Mouse (Mus musculus) lung, embryonic 16.5 days (tissue): Measurements from ENCODE around the gene Slc19a2. TPM values are rescaled to one million over a fixed set of nuclear protein-coding genes. Genes with fewer than 3 reads are reported as not detected.

Source experiments
- ATAC-seq: fragments of 200-750 bp; cut with Nextera tagmentation; 2 replicates; pipeline ENCODE4 v1.8.0; 2017; ENCODE audit warnings: low read depth, mild to moderate bottlenecking, moderate library complexity
- H3K27ac ChIP-seq: fragments of 300-500 bp; sonication (generic); 2 replicates; pipeline ENCODE4 v1.5.1; 2014; ENCODE audit warnings: mild to moderate bottlenecking, control low read depth, low read length
- H3K27me3 ChIP-seq: fragments of 300-500 bp; sonication (generic); 2 replicates; pipeline ENCODE4 v1.6.1; 2014; ENCODE audit warnings: low read depth, low read length, mixed read lengths; ENCODE audit not compliant: control insufficient read depth, insufficient read depth
- H3K36me3 ChIP-seq: fragments of 300-500 bp; sonication (generic); 2 replicates; pipeline ENCODE4 v1.6.1; 2014; ENCODE audit warnings: low read length; ENCODE audit not compliant: control insufficient read depth, insufficient read depth
- H3K4me1 ChIP-seq: fragments of 300-500 bp; sonication (generic); replicated peaks from 2 replicates; pipeline ENCODE4 v1.6.1; 2014; ENCODE audit warnings: low read length, mixed read lengths; ENCODE audit not compliant: control insufficient read depth, insufficient read depth
- H3K4me2 ChIP-seq: fragments of 300-500 bp; sonication (generic); 2 replicates; pipeline ENCODE4 v1.6.1; 2014; ENCODE audit warnings: low read depth, low read length, control low read depth
- H3K4me3 ChIP-seq: fragments of 300-500 bp; sonication (generic); 2 replicates; pipeline ENCODE4 v1.5.1; 2014; ENCODE audit warnings: mild to moderate bottlenecking, low read length, control low read depth
- H3K9ac ChIP-seq: fragments of 300-500 bp; sonication (generic); 2 replicates; pipeline ENCODE4 v1.6.1; 2014; ENCODE audit warnings: low read length, control low read depth
- H3K9me3 ChIP-seq: fragments of 300-500 bp; sonication (generic); 2 replicates; pipeline ENCODE4 v1.6.1; 2016; ENCODE audit warnings: low read length; ENCODE audit not compliant: control insufficient read depth
- WGBS: fragments of 180-500 bp; shearing (Covaris S2); extraction: QIAGEN DNeasy Blood & Tissue Kit; methylation state at CpG from one replicate; pipeline ENCODE4 v1.1.7; 2014; 5-methylcytosine and 5-hydroxymethylcytosine counted together
- polyA plus RNA-seq: library from polyadenylated mRNA; unstranded; fragments of >200 nt; fragmentation: Nextera tagmentation; extraction: Ambion mirVana; gene quantifications from 2 replicates; pipeline ENCODE4 v1.2.1, GENCODE M21; 2015

Slc19a2 gene
- polyA plus RNA-seq, 1 experiment from 2014 or later = 7.2 TPM

DNA sequence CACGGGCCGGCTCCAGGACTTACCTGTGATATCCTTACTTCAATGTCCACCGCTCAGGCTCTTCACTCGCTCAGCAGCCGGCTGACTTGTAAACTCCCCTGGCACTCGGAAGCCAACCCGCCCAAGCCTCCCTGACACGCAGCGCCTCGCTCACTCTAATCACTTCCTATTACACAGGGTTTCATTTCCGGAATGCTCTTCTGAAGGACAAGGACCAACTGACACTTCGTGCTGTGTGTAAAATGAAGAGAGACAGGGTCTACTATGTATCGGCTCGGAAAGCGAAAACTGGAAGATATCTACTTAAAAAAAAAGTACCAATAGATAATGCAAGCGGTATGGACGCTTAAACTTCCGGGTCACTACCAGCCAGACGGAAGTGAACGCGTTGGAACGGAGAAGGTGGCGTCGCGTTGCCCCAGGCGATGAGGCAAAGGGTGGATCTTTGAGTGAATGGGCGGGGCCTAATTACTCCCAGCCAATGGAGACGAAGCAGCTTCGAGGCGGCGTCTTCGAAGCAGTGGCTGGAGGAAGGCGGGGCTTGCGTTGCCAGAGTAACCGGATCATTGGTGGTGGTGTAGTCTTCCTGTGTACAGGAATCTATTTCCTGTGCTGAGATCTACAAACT is 58.4 kb downstream of the Slc19a2 start, which contains the start of gene Blzf1:
TSS of gene Blzf1 (minus strand) at position 366 of the 628 bp plus-strand sequence.
- Histone ChIP-seq H3K27me3 (no peaks in the 10 kb centered on the region), H3K36me3 (peaks cover 15% of the 10 kb centered on the region), H3K9me3 (no peaks in the 10 kb centered on the region), H3K4me3 (peak within 1 kb of the TSS; percentile 69), H3K4me1 (peaks cover 12% of the 10 kb centered on the region), H3K9ac (peak within 1 kb of the TSS; percentile 72), H3K4me2 (peak within 1 kb of the TSS; percentile 86), H3K27ac (peak within 1 kb of the TSS; percentile 41)
- under 1% methylated on average over 35 of the region's 35 CpGs for WGBS
- peak; percentile 99 for ATAC-seq

DNA sequence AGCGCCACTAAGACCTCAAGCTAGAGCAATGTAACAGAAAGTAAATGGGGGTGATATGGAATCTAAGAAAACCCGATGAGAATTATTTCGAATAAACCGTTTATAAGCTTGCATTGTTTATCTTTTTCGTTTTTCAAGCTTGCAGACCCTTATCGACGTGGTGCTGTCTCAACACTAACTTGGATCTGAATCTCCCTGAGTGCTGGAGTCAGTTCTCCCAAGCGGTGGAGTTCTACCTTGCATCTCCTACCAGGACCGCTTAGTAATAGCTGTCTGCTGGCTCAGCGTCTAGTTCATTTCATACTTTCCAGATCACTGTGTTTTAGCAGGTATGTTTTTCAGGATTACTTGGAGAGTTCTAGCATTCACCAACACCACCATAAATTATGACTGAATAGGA is 59.1 kb downstream of the Slc19a2 start:
- H3K27me3 ChIP-seq = no peaks in the 10 kb centered on the region
- H3K4me3 ChIP-seq = peak overlapping the region; percentile 69
- peaks cover 10% of the 10 kb centered on the region for H3K36me3 ChIP-seq
- H3K4me1 ChIP-seq = peaks cover 12% of the 10 kb centered on the region
- WGBS = 9% methylated on average over 10 of the region's 10 CpGs
- H3K9me3 ChIP-seq = no peaks in the 10 kb centered on the region
- H3K27ac ChIP-seq = no peak overlapping the region
- ATAC-seq = 0 out of 2 replicates have a peak, but pooled peaks have one; percentile 3
- H3K9ac ChIP-seq = peak overlapping the region; percentile 60
- H3K4me2 ChIP-seq = peak overlapping the region; percentile 77

DNA sequence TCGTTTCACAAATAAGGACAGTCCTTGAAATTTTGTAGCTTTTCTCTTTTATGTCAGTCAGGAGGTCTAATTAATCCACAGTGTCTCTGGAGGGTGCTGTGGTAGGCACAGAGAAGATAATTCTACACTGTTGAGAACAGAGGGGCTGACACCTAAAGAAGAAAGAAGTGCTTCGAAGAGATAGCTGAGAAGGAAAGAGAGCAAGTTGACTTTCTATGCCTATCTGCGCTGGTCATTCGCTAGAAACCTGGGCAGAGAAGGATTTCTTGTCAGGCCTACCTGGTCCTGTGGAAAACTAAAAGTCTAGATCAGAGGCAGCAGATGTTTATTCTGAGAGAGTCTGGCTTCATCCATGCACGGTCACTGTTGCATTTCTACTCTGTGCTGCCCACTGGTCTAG is 65.2 kb downstream of the Slc19a2 start:
- Histone ChIP-seq H3K36me3 (peaks cover 7% of the 10 kb centered on the region), H3K9me3 (no peaks in the 10 kb centered on the region), H3K27ac (no peak overlapping the region), H3K9ac (no peak overlapping the region), H3K4me3 (no peak overlapping the region), H3K4me2 (no peak overlapping the region), H3K27me3 (no peaks in the 10 kb centered on the region), H3K4me1 (no peaks in the 10 kb centered on the region)
- 90% methylated on average over 5 of the region's 5 CpGs for WGBS
- ATAC-seq = no peak

Other genes with a start within 250 kb of the Slc19a2 start
- gene Sele, start 200.8 kb upstream of the Slc19a2 start, polyA plus RNA-seq = 0.06 TPM in 1 of 2 replicates, not detected in the other
- 2.5 and 5.4 TPM in 2 replicates for gene Sell, start 187.1 kb upstream of the Slc19a2 start, polyA plus RNA-seq
- 0.08 and 0.28 TPM in 2 replicates for gene Selp, start 133.8 kb upstream of the Slc19a2 start, polyA plus RNA-seq
- 0.29 and 0.41 TPM in 2 replicates for gene F5, start 97.2 kb upstream of the Slc19a2 start, polyA plus RNA-seq
- gene Ccdc181, start 26.5 kb downstream of the Slc19a2 start, polyA plus RNA-seq = 11.7 and 12.7 TPM in 2 replicates
- 44.1 and 45.0 TPM in 2 replicates for gene Nme7, start 55.1 kb downstream of the Slc19a2 start, polyA plus RNA-seq
- gene Blzf1, start 58.4 kb downstream of the Slc19a2 start, polyA plus RNA-seq = 34.8 and 37.0 TPM in 2 replicates
- gene Atp1b1, start 209.3 kb downstream of the Slc19a2 start, polyA plus RNA-seq = 135 and 154 TPM in 2 replicates